In genomic region chr5:60516416-60516815, GRCm38 (mm10) we compare ENCODE assay signal across 23 mouse cellular contexts.
DNase-seq lines count a peak whose midpoint lies in the region; ATAC-seq and TF ChIP-seq lines count a peak whose summit lies in the region.
"Had no signal": no experiment of that assay in that cellular context is flagged by ENCODE, and none has a peak within 500 bp of the region (broad histone marks: within the 10 kb centered on the region; RNA-seq: fewer than 3 reads in every experiment).

No protein-coding gene starts in this region.

- ATAC-seq in forebrain, postnatal 0 days = no peak
- no peak for ATAC-seq in hindbrain, postnatal 0 days
- no peak for ATAC-seq in hindbrain, embryonic 11.5 days (ENCODE audit: low FRiP score)
- ATAC-seq: CD4-positive, CD25-positive, alpha-beta regulatory T cell, adult 4 months; forebrain, embryonic 15.5 days; hindbrain, embryonic 16.5 days had no signal

- H3K27me3 ChIP-seq in forebrain, postnatal 0 days (ENCODE audit: insufficient read depth, low read length) = no peaks in the 10 kb centered on the region
- H3K27me3 ChIP-seq in forebrain, embryonic 10.5 days (ENCODE audit: poor library complexity, severe bottlenecking) = no peaks in the 10 kb centered on the region
- H3K27me3 ChIP-seq in hindbrain, postnatal 0 days (ENCODE audit: insufficient read depth, low read length) = no peaks in the 10 kb centered on the region
- H3K27me3 ChIP-seq in hindbrain, embryonic 11.5 days (ENCODE audit: control insufficient read depth, insufficient read depth, low read length) = no peaks in the 10 kb centered on the region
- H3K27me3 ChIP-seq: embryonic facial prominence, embryonic 12.5 days; forebrain, embryonic 15.5 days; heart, embryonic 13.5 days; hindbrain, embryonic 12.5 days had no signal

- no peak for TF ChIP-seq CTCF in forebrain, postnatal 0 days (IDR thresholded peaks at IDR 0.05; ENCODE audit: low read depth)
- no peak for TF ChIP-seq CTCF in hindbrain, postnatal 0 days (IDR thresholded peaks at IDR 0.05; ENCODE audit: low read depth)

- no peak overlapping the region for H3K4me3 ChIP-seq in forebrain, postnatal 0 days (ENCODE audit: low read depth, low read length)
- no peak overlapping the region for H3K4me3 ChIP-seq in forebrain, embryonic 10.5 days
- no peak overlapping the region for H3K4me3 ChIP-seq in hindbrain, postnatal 0 days (ENCODE audit: low read length)
- H3K4me3 ChIP-seq in hindbrain, embryonic 11.5 days (ENCODE audit: low read depth, low read length) = no peak overlapping the region
- H3K4me3 ChIP-seq: embryonic facial prominence, embryonic 12.5 days; forebrain, embryonic 15.5 days; heart, embryonic 13.5 days; hindbrain, embryonic 12.5 days had no signal

- H3K4me1 ChIP-seq in forebrain, postnatal 0 days (ENCODE audit: insufficient read depth) = no peaks in the 10 kb centered on the region
- H3K4me1 ChIP-seq in forebrain, embryonic 10.5 days = no peaks in the 10 kb centered on the region
- no peaks in the 10 kb centered on the region for H3K4me1 ChIP-seq in hindbrain, postnatal 0 days (ENCODE audit: insufficient read depth, low read length)
- no peaks in the 10 kb centered on the region for H3K4me1 ChIP-seq in hindbrain, embryonic 11.5 days (replicated peaks; ENCODE audit: control insufficient read depth, insufficient read depth, low read length)
- H3K4me1 ChIP-seq: embryonic facial prominence, embryonic 12.5 days; forebrain, embryonic 15.5 days; heart, embryonic 13.5 days; hindbrain, embryonic 12.5 days had no signal

- H3K9me3 ChIP-seq in forebrain, postnatal 0 days (ENCODE audit: low read length) = no peaks in the 10 kb centered on the region
- H3K9me3 ChIP-seq in forebrain, embryonic 10.5 days = no peaks in the 10 kb centered on the region
- no peaks in the 10 kb centered on the region for H3K9me3 ChIP-seq in hindbrain, postnatal 0 days (ENCODE audit: low read length)
- H3K9me3 ChIP-seq in hindbrain, embryonic 11.5 days (ENCODE audit: control insufficient read depth, low read length) = no peaks in the 10 kb centered on the region
- H3K9me3 ChIP-seq: embryonic facial prominence, embryonic 12.5 days; forebrain, embryonic 15.5 days; G1E; heart, embryonic 13.5 days; hindbrain, embryonic 12.5 days had no signal

- intact Hi-C loops in left cerebral cortex, postnatal 4 days (cut with DNase I) = no loop called here
- intact Hi-C loops in left cerebral cortex, postnatal 25 days (cut with DNase I) = no loop called here

- no peak overlapping the region for H3K27ac ChIP-seq in forebrain, postnatal 0 days (ENCODE audit: low read depth, low read length)
- no peak overlapping the region for H3K27ac ChIP-seq in forebrain, embryonic 10.5 days
- H3K27ac ChIP-seq in hindbrain, postnatal 0 days = no peak overlapping the region
- H3K27ac ChIP-seq in hindbrain, embryonic 11.5 days (ENCODE audit: low read depth, low read length) = no peak overlapping the region
- H3K27ac ChIP-seq: embryonic facial prominence, embryonic 12.5 days; forebrain, embryonic 15.5 days; heart, embryonic 13.5 days; hindbrain, embryonic 12.5 days had no signal

- no peak overlapping the region for H3K4me2 ChIP-seq in forebrain, postnatal 0 days (ENCODE audit: low read depth)
- no peak overlapping the region for H3K4me2 ChIP-seq in hindbrain, postnatal 0 days (ENCODE audit: low read depth, low read length)
- H3K4me2 ChIP-seq in hindbrain, embryonic 11.5 days (replicated peaks; ENCODE audit: low read depth, low read length) = no peak overlapping the region
- H3K4me2 ChIP-seq: embryonic facial prominence, embryonic 12.5 days; forebrain, embryonic 15.5 days; heart, embryonic 13.5 days; hindbrain, embryonic 12.5 days had no signal

- 62% methylated on average over 2 of the region's 2 CpGs for WGBS in forebrain, postnatal 0 days
- WGBS in forebrain, embryonic 10.5 days = 86% methylated on average over 2 of the region's 2 CpGs
- WGBS in hindbrain, postnatal 0 days = 76% methylated on average over 2 of the region's 2 CpGs
- 88% methylated on average over 2 of the region's 2 CpGs for WGBS in hindbrain, embryonic 11.5 days

- H3K9ac ChIP-seq in forebrain, postnatal 0 days = no peak overlapping the region
- no peak overlapping the region for H3K9ac ChIP-seq in hindbrain, postnatal 0 days (replicated peaks; ENCODE audit: low read length)
- H3K9ac ChIP-seq in hindbrain, embryonic 11.5 days (ENCODE audit: low read depth, low read length) = no peak overlapping the region
- H3K9ac ChIP-seq: embryonic facial prominence, embryonic 12.5 days; forebrain, embryonic 15.5 days; heart, embryonic 13.5 days; hindbrain, embryonic 12.5 days had no signal

- H3K36me3 ChIP-seq in forebrain, postnatal 0 days (ENCODE audit: insufficient read depth) = no peaks in the 10 kb centered on the region
- H3K36me3 ChIP-seq in forebrain, embryonic 10.5 days (replicated peaks) = no peaks in the 10 kb centered on the region
- H3K36me3 ChIP-seq in hindbrain, postnatal 0 days (ENCODE audit: insufficient read depth, low read length) = no peaks in the 10 kb centered on the region
- no peaks in the 10 kb centered on the region for H3K36me3 ChIP-seq in hindbrain, embryonic 11.5 days (ENCODE audit: control insufficient read depth, insufficient read depth, low read length)
- H3K36me3 ChIP-seq: embryonic facial prominence, embryonic 12.5 days; forebrain, embryonic 15.5 days; G1E; heart, embryonic 13.5 days; hindbrain, embryonic 12.5 days had no signal

- DNase-seq in cerebellum, postnatal 10 days = peak; percentile 82 to 85
- no peak for DNase-seq in cerebellum, postnatal 36 days
- DNase-seq in forebrain, postnatal 0 days = peak; percentile 24
- no peak for DNase-seq in forebrain, embryonic 10.5 days (ENCODE audit: extremely low spot score, low spot score)
- DNase-seq in hindbrain, postnatal 0 days (ENCODE audit: low spot score) = peak; percentile 1
- DNase-seq in hindbrain, embryonic 11.5 days (ENCODE audit: low spot score) = no peak
- peak; percentile 35 for DNase-seq in left cerebral cortex, postnatal 4 days
- no peak for DNase-seq in left cerebral cortex, postnatal 25 days (ENCODE audit: low spot score in 2 of 2)
- DNase-seq: adrenal gland, adult 8-10 months; adrenal gland, postnatal 36 days; B cell, adult 2 months; cerebellum, adult 11 months; cerebellum, adult 8-10 months; heart, adult 11 months; heart, postnatal 36 days; kidney, adult 11 months had no signal

Comparison
In these comparisons a context has a peak if more than half of its experiments do, and no peak if none do; other contexts are left out.
1. DNase-seq: peak in cerebellum, postnatal 10 days (2 of 2), forebrain, postnatal 0 days (single experiment), hindbrain, postnatal 0 days (single experiment) and left cerebral cortex, postnatal 4 days (single experiment); none in cerebellum, postnatal 36 days (0 of 2), forebrain, embryonic 10.5 days (single experiment), hindbrain, embryonic 11.5 days (single experiment) and left cerebral cortex, postnatal 25 days (0 of 2).